Mouse (Mus musculus) MEL (cell line): ENCODE measurements around the gene Tlr6. TPM values are rescaled to one million over a fixed set of nuclear protein-coding genes. Genes with fewer than 3 reads are reported as not detected.

Experiments used
- DNase-seq: peaks from one replicate; pipeline ENCODE4 v3.0.0; 2011; ENCODE audit warnings: low read depth, low spot score
- H3K27ac ChIP-seq: 2 replicates; pipeline ENCODE4 v1.5.1; 2012; ENCODE audit warnings: low read depth, mild to moderate bottlenecking, control low read depth, low read length, moderate library complexity; ENCODE audit not compliant: control insufficient read depth
- H3K27me3 ChIP-seq, 2 experiments: fragments of 150-350 bp in 1 of 2; sonication (generic) in 1 of 2; 2 replicates each; pipeline ENCODE4 v1.6.1; 2012; ENCODE audit warnings: low read length in 2 of 2, mild to moderate bottlenecking in 2 of 2, improper control_type of control experiment in 1 of 2, moderate library complexity in 1 of 2; ENCODE audit not compliant: insufficient read depth in 2 of 2, control insufficient read depth in 1 of 2
- H3K36me3 ChIP-seq, 2 experiments: 2 replicates each; pipeline ENCODE4 v1.6.1; 2012 to 2014; ENCODE audit warnings: low read length in 2 of 2, improper control_type of control experiment in 1 of 2, inconsistent platforms in 1 of 2, mild to moderate bottlenecking in 1 of 2; ENCODE audit not compliant: insufficient read depth in 2 of 2, control insufficient read depth in 1 of 2
- H3K4me1 ChIP-seq, 2 experiments: fragments of 150-350 bp in 1 of 2; sonication (generic) in 1 of 2; 2 replicates each; pipeline ENCODE4 v1.6.1; 2012; ENCODE audit warnings: low read length in 2 of 2, improper control_type of control experiment in 1 of 2, mild to moderate bottlenecking in 1 of 2; ENCODE audit not compliant: insufficient read depth in 2 of 2, control insufficient read depth in 1 of 2
- H3K4me3 ChIP-seq, 2 experiments: fragments of 150-350 bp in 1 of 2; sonication (generic) in 1 of 2; 2 replicates each; pipeline ENCODE4 v1.5.1; 2012; ENCODE audit warnings: low read depth in 2 of 2, low read length in 2 of 2, mild to moderate bottlenecking in 2 of 2, moderate library complexity in 2 of 2, control low read depth in 1 of 2, improper control_type of control experiment in 1 of 2; ENCODE audit not compliant: control insufficient read depth in 1 of 2, insufficient read depth in 1 of 2
- H3K79me2 ChIP-seq: 2 replicates; pipeline ENCODE4 v1.6.1; 2012; ENCODE audit warnings: mild to moderate bottlenecking, low read length, moderate library complexity; ENCODE audit not compliant: control insufficient read depth, poor library complexity, insufficient read depth
- H3K9ac ChIP-seq: 2 replicates; pipeline ENCODE4 v1.6.1; 2012; ENCODE audit warnings: low read depth, mild to moderate bottlenecking, control low read depth, low read length, moderate library complexity; ENCODE audit not compliant: control insufficient read depth, poor library complexity, severe bottlenecking
- H3K9me3 ChIP-seq: fragments of 150-350 bp; sonication (generic); replicated peaks from 2 replicates; pipeline ENCODE4 v1.6.1; 2012; ENCODE audit warnings: mild to moderate bottlenecking, low read length, improper control_type of control experiment, moderate library complexity; ENCODE audit not compliant: insufficient read depth
- GABPA ChIP-seq: IDR thresholded peaks from 2 replicates; pipeline ENCODE4 v1.6.1; 2012; ENCODE audit warnings: low read depth, mild to moderate bottlenecking, inconsistent platforms, low read length, improper control_type of control experiment, moderate library complexity
- polyA plus RNA-seq, 2 experiments: library from polyadenylated mRNA; stranded (reverse) in 1 of 2; unstranded in 1 of 2; fragments of >175 nt in 1 of 2; fragments of >200 nt in 1 of 2; gene quantifications; 2 replicates each; pipeline versions ENCODE4 v1.2.1 to v1.2.4; 2012; ENCODE audit warnings: low replicate concordance in 2 of 2, low read depth in 1 of 2; ENCODE audit not compliant: insufficient read length in 2 of 2, insufficient read depth in 1 of 2, missing spikeins in 1 of 2
- total RNA-seq: library from RNA; depleted of rRNA; stranded (reverse); fragments of 300-350 nt; gene quantifications from 2 replicates; pipeline ENCODE4 v1.2.3, GENCODE M21; 2012; rRNA removed

Tlr6 gene
- total and polyA plus RNA-seq, 3 experiments, result 0.19 to 0.36 TPM; not detected in 1

DNA sequence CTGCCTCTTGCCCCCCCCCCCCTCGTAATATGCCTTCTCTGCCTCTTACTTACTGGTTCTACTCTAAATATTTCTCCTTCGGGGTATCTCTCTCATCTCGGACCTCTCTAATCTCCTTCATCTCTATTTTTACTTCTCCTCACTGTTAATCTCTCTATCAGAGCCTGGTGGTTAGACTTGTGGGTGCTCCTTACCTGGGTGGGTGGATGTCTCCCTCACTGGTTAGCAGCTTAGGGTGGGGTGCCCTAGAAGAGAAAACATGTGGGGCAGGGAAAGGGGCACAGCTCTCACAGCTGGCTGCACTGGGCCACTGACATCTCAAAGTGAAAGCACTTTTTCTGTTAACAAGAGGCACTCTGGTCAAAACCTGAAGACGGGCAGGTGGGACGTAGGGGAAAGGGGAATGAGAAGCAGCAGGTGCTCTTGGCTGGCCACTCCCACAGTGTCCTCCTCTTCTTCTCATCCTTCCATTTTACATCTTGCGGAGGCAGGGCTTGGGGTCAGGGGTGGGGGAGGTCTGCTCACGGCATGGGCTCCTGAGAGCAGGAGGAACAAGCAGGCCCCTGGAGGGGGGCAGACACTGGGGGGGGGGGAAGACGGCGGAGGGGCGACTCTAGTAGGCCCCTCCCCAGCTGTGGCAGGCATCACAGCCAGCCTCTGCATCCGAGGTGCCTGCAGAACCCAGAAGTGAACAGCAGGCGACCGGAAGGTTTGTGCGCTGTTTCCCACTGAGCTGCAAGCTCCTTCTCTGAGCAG lies 54.2 kb downstream of the Tlr6 start:
- no peaks in the 10 kb centered on the region for H3K36me3 ChIP-seq
- H3K9me3 ChIP-seq, result no peaks in the 10 kb centered on the region
- no peaks in the 10 kb centered on the region for H3K79me2 ChIP-seq
- H3K9ac ChIP-seq, result no peak overlapping the region
- no peak overlapping the region for H3K4me3 ChIP-seq
- no peak overlapping the region for H3K27ac ChIP-seq
- H3K4me1 ChIP-seq, result no peaks in the 10 kb centered on the region
- DNase-seq, result no peak
- no peaks in the 10 kb centered on the region; a peak in 2 of 4 replicates for H3K27me3 ChIP-seq
- TF ChIP-seq GABPA, result no peak

Other genes with a start within 250 kb of the Tlr6 start
- 7.1 and 8.4 TPM in 2 replicates for gene Klf3, start 156.7 kb downstream of the Tlr6 start, total RNA-seq
- 10 to 100 TPM; 39.7 to 72.2 TPM for gene Klf3, start 156.7 kb downstream of the Tlr6 start, polyA plus RNA-seq
- not detected in 2 replicates for gene Tlr1, start 26.5 kb downstream of the Tlr6 start, total RNA-seq
- gene Tlr1, start 26.5 kb downstream of the Tlr6 start, polyA plus RNA-seq, result not detected
- not detected in 2 replicates for gene Fam114a1, start 10.0 kb upstream of the Tlr6 start, total RNA-seq
- gene Fam114a1, start 10.0 kb upstream of the Tlr6 start, polyA plus RNA-seq, result under 1 TPM in 1 of 2 experiments, not detected in 1; 0.08 TPM
- gene Tmem156, start 132.0 kb upstream of the Tlr6 start, total RNA-seq, result 2.6 and 4.5 TPM in 2 replicates
- 1 to 10 TPM in 1 of 2 experiments, not detected in 1; 4.1 TPM for gene Tmem156, start 132.0 kb upstream of the Tlr6 start, polyA plus RNA-seq
- 7.6 and 8.0 TPM in 2 replicates for gene Klhl5, start 147.4 kb upstream of the Tlr6 start, total RNA-seq
- 10 to 100 TPM in 1 of 2 experiments, not detected in 1; 15.5 TPM for gene Klhl5, start 147.4 kb upstream of the Tlr6 start, polyA plus RNA-seq
- 0.27 and 0.52 TPM in 2 replicates for gene Wdr19, start 239.6 kb upstream of the Tlr6 start, total RNA-seq
- gene Wdr19, start 239.6 kb upstream of the Tlr6 start, polyA plus RNA-seq, result under 1 TPM in 1 of 2 experiments, not detected in 1; 0.81 TPM